Mouse (Mus musculus): ENCODE measurements around the gene Hdac2. TPM values are rescaled to one million over a fixed set of nuclear protein-coding genes. Genes with fewer than 3 reads are reported as not detected.

Gene Hdac2
- polyA plus RNA-seq (2015; fragmentation: Nextera tagmentation; extraction: Ambion mirVana) = 186 and 223 TPM in 2 replicates

DNA sequence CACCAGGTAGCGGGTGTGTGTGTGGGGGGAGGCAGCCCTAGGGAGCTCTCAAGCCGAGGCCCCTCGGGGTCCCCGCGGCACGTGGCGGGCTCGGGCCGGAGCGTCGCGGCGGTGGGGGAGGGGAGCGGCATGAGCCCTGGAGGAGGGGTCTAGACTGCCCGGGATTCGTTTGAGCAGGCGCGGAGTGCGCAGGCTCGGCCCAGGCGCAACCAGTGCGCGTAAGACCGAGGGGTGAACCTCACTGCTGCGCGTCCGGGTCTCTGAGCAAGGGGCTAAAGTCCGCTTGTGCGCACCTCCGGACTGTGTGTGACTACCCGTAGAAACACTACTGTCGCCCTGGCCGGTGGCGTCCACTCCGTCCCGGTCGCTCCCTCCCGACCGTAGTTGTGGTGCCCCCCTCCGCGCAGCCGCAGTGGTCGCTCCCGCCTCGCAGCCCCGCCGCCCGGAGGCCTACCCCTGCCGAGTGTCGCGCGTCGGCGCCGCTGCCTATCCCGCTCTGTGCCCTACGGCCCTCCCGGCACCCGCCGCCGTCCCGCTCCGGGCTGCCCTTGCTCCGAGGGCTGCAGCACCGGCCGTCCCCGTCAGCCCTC is at the start of gene Hdac2:
Gene Hdac2 (plus strand): TSS at position 459 of the 590 bp plus-strand sequence.
- Histone ChIP-seq H3K27ac (peak within 1 kb of the TSS; percentile 99), H3K27me3 (no peaks in the 10 kb centered on the region), H3K9ac (peak within 1 kb of the TSS; percentile 99), H3K4me3 (peak within 1 kb of the TSS; percentile 98), H3K36me3 (no peaks in the 10 kb centered on the region), H3K9me3 (no peaks in the 10 kb centered on the region), H3K4me2 (peak within 1 kb of the TSS; percentile 85), H3K4me1 (peaks cover 10% of the 10 kb centered on the region)
- ATAC-seq (ENCODE audit: insufficient number of reproducible peaks, low FRiP score, low TSS enrichment, low read depth) = peak; percentile 97
- WGBS = under 1% methylated on average over 60 of the region's 67 CpGs

DNA sequence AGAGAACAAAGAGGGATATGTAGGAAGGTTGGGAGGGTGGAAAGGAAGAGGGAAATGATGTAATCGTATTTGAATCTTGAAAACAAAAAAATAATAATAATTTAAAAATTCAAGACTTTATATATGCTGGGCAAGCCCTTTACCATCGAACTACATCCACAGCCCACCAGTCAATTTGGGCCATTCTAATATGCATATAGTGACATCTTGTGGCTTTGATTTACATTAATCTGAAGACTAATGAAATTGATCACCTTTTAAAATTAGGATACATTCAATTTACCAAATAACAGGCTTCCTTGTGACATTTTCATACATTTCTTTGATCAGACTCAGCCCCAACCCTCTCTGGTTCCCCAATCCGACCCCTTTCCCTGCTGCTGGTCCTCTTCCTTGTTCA is 46.1 kb upstream of the Hdac2 start:
- H3K27ac ChIP-seq = no peak overlapping the region
- ATAC-seq (ENCODE audit: insufficient number of reproducible peaks, low FRiP score, low TSS enrichment, low read depth) = no peak

DNA sequence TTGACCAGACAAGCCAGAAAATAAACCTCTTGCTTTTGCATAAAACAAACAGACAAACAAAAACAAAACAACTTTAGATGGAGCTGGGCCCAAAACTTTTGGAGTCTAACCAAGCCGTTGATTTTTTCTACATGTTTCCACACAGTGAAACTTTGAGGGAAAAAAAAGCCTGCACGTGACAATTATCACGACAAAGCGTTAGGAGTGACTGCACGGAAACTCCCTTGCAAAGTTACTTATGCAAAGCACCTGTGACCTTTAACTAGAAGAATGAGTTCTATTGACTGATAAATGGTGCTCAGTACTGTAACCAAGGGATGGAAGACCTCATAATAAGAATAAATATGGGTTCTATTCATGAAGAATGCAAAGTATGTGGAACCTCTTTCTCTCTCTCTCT is 38.5 kb upstream of the Hdac2 start:
- no peak for ATAC-seq (ENCODE audit: insufficient number of reproducible peaks, low FRiP score, low TSS enrichment, low read depth)
- Histone ChIP-seq H3K4me1 (no peaks in the 10 kb centered on the region), H3K27me3 (no peaks in the 10 kb centered on the region), H3K4me2 (no peak overlapping the region), H3K27ac (no peak overlapping the region), H3K9ac (no peak overlapping the region), H3K4me3 (no peak overlapping the region), H3K36me3 (no peaks in the 10 kb centered on the region), H3K9me3 (no peaks in the 10 kb centered on the region)
- WGBS = 69% methylated on average over 5 of the region's 5 CpGs

More for the DNA sequence above, 46.1 kb upstream of the Hdac2 start:
- Histone ChIP-seq H3K9me3 (no peaks in the 10 kb centered on the region), H3K4me1 (no peaks in the 10 kb centered on the region), H3K4me3 (no peak overlapping the region), H3K36me3 (no peaks in the 10 kb centered on the region), H3K9ac (no peak overlapping the region), H3K4me2 (no peak overlapping the region), H3K27me3 (no peaks in the 10 kb centered on the region)
- WGBS = 72% methylated on average over 3 of the region's 3 CpGs

DNA sequence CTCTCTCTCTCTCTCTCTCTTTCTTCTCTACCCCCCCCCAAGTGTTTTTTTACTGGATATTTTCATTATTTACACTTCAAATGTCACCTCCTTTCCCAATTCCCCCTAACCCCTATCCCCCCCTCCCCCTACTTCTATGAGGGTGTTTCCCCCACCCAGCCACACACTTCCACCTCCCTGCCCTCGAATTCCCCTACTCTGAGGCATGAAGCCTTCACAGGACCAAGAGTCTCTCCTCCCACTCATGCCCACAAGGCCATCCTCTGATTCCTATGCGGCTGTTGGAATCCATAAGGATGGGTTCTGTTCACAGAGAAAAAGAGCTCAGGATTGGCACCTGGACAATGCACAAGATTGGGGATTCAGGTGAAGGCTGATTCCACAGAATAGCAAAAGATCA is 38.1 kb upstream of the Hdac2 start:
- no peaks in the 10 kb centered on the region for H3K36me3 ChIP-seq
- 55% methylated on average over 2 of the region's 2 CpGs for WGBS
- no peaks in the 10 kb centered on the region for H3K27me3 ChIP-seq
- H3K4me2 ChIP-seq = no peak overlapping the region
- no peaks in the 10 kb centered on the region for H3K4me1 ChIP-seq
- H3K27ac ChIP-seq = no peak overlapping the region
- H3K4me3 ChIP-seq = no peak overlapping the region
- H3K9me3 ChIP-seq = no peaks in the 10 kb centered on the region
- H3K9ac ChIP-seq = no peak overlapping the region
- no peak for ATAC-seq (ENCODE audit: insufficient number of reproducible peaks, low FRiP score, low TSS enrichment, low read depth)

DNA sequence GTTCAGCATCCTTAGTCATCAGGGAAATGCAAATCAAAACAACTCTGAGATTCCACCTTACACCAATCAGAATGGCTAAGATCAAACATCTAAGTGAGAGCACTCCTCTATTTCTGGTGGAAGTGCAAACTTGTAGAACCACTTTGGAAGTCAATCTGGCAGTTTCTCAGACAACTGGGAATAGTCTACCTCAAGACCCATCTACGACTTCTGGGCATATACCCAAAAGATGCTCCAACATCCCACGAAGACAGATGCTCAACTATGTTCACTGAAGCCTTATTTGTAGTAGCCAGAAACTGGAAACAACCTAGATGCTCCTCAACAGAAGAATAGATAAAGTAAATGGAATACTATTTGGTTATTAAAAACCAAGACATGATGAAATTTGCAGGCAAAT is 22.6 kb upstream of the Hdac2 start:
- H3K36me3 ChIP-seq = no peaks in the 10 kb centered on the region
- 69% methylated on average over 2 of the region's 2 CpGs for WGBS
- no peaks in the 10 kb centered on the region for H3K9me3 ChIP-seq
- H3K27me3 ChIP-seq = no peaks in the 10 kb centered on the region
- H3K4me1 ChIP-seq = no peaks in the 10 kb centered on the region
- H3K4me3 ChIP-seq = no peak overlapping the region
- no peak overlapping the region for H3K27ac ChIP-seq
- no peak overlapping the region for H3K9ac ChIP-seq
- no peak overlapping the region for H3K4me2 ChIP-seq
- ATAC-seq (ENCODE audit: insufficient number of reproducible peaks, low FRiP score, low TSS enrichment, low read depth) = no peak

DNA sequence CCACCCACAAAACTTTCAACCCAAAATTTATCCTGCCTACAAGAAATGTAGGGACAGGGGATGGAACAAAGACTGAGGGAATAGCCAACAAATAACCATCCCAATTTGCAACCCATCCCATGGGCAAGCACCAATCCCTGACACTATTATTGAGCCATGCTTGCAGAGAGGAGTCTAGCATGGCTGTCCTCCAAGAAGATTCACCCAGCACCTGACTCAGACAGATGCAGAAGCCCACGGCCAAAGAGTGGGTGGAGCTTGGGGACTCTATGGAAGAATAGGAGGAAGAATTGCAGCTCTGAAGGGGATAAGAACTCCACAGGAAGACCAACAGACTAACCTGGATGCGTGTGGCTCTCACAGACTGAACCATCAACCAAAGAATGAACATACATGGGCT is 21.7 kb upstream of the Hdac2 start:
- Histone ChIP-seq H3K36me3 (no peaks in the 10 kb centered on the region), H3K4me3 (no peak overlapping the region), H3K4me2 (no peak overlapping the region), H3K9ac (no peak overlapping the region), H3K9me3 (no peaks in the 10 kb centered on the region), H3K27me3 (no peaks in the 10 kb centered on the region), H3K27ac (no peak overlapping the region), H3K4me1 (no peaks in the 10 kb centered on the region)
- ATAC-seq (ENCODE audit: insufficient number of reproducible peaks, low FRiP score, low TSS enrichment, low read depth) = no peak
- WGBS = 83% methylated on average over 2 of the region's 2 CpGs

DNA sequence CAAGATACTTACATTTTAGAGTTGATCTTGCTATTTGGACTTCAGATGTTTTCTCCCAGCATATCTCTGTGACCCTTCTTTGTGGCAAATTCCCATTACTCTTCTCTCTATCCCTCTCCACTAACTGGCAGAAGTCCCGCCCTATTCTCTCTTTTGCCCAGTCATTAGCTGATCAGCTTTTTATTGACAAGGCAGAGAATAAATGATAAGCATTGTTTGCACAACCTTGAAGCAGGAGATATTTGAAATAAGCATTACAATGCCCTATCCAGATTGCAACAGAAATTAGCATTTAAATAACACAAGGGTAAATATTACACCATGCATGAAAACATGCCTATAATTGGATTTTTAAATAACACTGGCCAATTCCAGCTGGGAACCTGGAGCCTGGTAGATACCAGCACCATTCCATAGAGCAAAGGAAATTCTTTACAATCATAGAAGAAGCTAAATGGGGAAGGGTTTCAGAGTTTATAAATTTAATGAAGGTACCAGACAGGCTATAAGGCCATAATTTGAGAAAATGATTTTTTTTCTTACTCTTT is 14.7 kb upstream of the Hdac2 start:
- no peaks in the 10 kb centered on the region for H3K27me3 ChIP-seq
- H3K4me1 ChIP-seq = no peaks in the 10 kb centered on the region
- no peak for ATAC-seq (ENCODE audit: insufficient number of reproducible peaks, low FRiP score, low TSS enrichment, low read depth)
- no peaks in the 10 kb centered on the region for H3K9me3 ChIP-seq
- no peaks in the 10 kb centered on the region for H3K36me3 ChIP-seq
- H3K4me2 ChIP-seq = no peak overlapping the region
- H3K27ac ChIP-seq = no peak overlapping the region
- no peak overlapping the region for H3K4me3 ChIP-seq
- no peak overlapping the region for H3K9ac ChIP-seq
- WGBS = 85% methylated on average over 1 of the region's 1 CpGs

DNA sequence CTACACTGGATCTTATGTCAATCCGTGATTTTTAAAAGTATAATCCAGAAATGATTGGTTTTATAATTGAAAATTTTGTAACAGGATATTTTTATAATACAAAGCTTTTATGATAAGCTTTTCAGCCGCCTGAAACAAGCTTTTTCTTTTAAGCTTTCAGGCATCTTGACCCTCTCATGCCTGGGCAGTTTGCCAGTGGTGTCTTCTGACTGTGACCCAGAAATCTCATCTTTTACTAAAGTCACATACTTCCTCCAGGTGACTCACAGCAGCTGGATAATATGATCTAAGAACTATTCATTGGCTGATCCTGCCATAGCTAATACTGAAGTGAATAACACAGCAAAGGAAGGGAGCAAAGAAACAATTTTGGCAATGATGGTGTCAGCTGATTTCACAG is 9.9 kb upstream of the Hdac2 start:
- Histone ChIP-seq H3K27me3 (no peaks in the 10 kb centered on the region), H3K27ac (no peak overlapping the region), H3K36me3 (no peaks in the 10 kb centered on the region), H3K4me2 (no peak overlapping the region), H3K4me1 (no peaks in the 10 kb centered on the region), H3K4me3 (no peak overlapping the region), H3K9me3 (no peaks in the 10 kb centered on the region), H3K9ac (no peak overlapping the region)
- ATAC-seq (ENCODE audit: insufficient number of reproducible peaks, low FRiP score, low TSS enrichment, low read depth) = no peak
- 62% methylated on average over 2 of the region's 2 CpGs for WGBS

DNA sequence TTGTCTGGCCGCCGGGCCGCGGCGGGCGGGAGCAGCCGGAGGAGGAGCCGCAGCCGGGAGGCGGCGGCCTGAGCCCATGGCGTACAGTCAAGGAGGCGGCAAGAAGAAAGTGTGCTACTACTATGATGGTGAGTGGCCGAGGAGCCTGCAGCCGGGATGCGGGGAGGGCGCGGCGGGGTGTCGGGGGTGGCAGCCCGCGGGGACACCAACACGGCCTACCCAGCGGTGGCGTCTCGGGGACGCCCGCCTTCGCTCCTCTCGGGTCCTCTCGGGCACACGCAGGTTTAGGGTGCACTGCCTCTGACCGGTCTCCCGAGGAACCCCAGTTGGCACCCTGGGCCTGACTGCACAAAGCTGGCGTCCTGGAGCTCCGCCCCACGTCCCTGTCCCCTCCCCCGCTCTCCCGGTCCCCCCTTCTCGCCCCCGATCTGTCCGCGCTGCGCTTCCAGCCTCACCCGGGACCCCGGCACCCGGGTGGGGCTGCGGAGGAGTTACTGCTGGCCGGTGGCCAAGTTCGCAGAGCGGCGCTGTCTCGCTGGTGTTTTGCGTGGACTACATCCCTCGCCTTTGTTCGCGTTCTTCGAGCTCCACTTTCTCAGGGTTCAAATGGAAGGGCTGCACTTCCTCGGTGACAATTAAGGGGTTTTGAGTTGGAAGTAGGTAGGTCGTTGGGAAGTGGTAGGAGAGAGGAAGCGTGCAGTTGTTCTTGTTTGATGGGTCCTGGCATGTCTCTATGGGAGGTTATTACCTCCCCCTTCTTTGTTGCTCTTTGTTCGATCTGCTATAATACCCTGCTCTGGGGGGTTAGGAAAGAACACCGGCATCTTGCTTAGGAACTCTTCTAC is 554 bp downstream of the Hdac2 start:
- H3K27ac ChIP-seq = peak overlapping the region; percentile 99
- H3K4me3 ChIP-seq = peak overlapping the region; percentile 98
- H3K9ac ChIP-seq = peak overlapping the region; percentile 99
- H3K9me3 ChIP-seq = no peaks in the 10 kb centered on the region
- H3K4me2 ChIP-seq = peak overlapping the region; percentile 85
- no peaks in the 10 kb centered on the region for H3K36me3 ChIP-seq
- WGBS = under 1% methylated on average over 61 of the region's 63 CpGs
- ATAC-seq (ENCODE audit: insufficient number of reproducible peaks, low FRiP score, low TSS enrichment, low read depth) = peak; percentile 71
- peaks cover 10% of the 10 kb centered on the region for H3K4me1 ChIP-seq
- H3K27me3 ChIP-seq = no peaks in the 10 kb centered on the region

DNA sequence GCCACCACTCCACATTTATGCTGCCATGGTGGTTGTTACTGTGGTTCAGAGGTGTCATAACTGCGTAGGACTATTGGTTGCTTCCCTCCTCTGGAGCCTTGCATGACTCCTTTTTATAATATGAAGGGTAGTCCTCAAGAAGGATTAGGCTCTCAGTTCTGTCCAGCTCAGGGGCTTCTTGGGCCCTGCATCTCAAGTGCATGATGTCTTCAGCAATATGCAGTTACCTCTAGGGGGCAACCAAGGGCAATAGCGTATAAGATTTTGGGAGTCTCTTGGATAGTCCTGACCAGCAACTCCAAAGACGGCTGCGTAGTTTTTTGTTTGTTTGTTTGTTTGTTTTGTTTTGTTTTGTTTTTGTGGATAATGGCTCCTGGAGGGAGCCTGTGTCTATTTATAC is 7.5 kb downstream of the Hdac2 start:
- Histone ChIP-seq H3K9me3 (no peaks in the 10 kb centered on the region), H3K4me2 (no peak overlapping the region), H3K9ac (no peak overlapping the region), H3K36me3 (peaks cover 10% of the 10 kb centered on the region), H3K27me3 (no peaks in the 10 kb centered on the region), H3K4me3 (no peak overlapping the region), H3K27ac (no peak overlapping the region), H3K4me1 (peaks cover 3% of the 10 kb centered on the region; the same call in 1 of the 2 replicates)
- WGBS = 95% methylated on average over 4 of the region's 4 CpGs
- ATAC-seq (ENCODE audit: insufficient number of reproducible peaks, low FRiP score, low TSS enrichment, low read depth) = no peak

DNA sequence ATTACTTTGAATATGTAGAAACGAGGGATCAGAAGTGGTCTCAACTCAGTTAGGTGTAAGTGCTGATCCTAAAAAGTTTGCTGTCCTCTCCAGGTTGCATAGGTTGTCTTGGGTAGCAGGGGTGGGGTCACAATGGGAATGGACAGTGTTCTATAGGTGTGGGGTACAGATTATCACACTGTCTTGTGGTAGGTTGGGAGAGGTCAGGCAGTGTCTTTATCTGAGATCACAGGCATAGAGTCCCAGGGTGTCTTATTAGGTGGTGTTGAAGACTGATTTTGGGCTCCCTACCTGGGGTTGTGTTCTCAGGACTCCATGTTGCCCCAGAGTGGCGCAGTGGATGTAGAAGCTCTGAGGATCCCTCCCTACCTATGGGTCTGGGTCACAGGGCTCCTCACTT is 17.8 kb downstream of the Hdac2 start:
- Histone ChIP-seq H3K27me3 (no peaks in the 10 kb centered on the region), H3K4me3 (no peak overlapping the region), H3K9me3 (no peaks in the 10 kb centered on the region), H3K27ac (no peak overlapping the region), H3K9ac (no peak overlapping the region), H3K4me1 (no peaks in the 10 kb centered on the region), H3K36me3 (peaks cover 71% of the 10 kb centered on the region), H3K4me2 (no peak overlapping the region)
- ATAC-seq (ENCODE audit: insufficient number of reproducible peaks, low FRiP score, low TSS enrichment, low read depth) = no peak
- 95% methylated on average over 2 of the region's 2 CpGs for WGBS

DNA sequence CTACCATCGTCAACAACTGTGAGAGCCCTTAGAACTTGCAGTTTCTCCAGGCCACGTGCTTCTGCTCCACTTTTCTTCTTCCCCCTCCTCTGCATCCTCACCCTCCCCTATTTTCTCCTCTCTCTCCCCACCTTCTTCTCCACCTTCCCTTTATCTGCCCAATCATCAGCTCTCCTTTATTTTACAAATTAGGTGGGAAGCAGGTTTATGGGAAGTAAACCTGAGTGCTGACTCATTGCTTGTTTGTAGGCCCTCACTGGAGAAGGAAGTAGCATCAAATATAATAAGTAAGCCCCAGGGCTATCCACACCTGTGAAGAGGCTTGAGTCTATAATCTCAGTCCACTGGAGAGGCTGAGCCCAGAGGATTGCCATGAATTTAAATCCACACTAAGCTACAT is 26.5 kb downstream of the Hdac2 start:
- Histone ChIP-seq H3K9ac (no peak overlapping the region), H3K4me2 (no peak overlapping the region), H3K36me3 (peaks cover 76% of the 10 kb centered on the region), H3K9me3 (no peaks in the 10 kb centered on the region), H3K4me3 (no peak overlapping the region), H3K27me3 (no peaks in the 10 kb centered on the region), H3K27ac (no peak overlapping the region), H3K4me1 (no peaks in the 10 kb centered on the region)
- 91% methylated on average over 2 of the region's 2 CpGs for WGBS
- ATAC-seq (ENCODE audit: insufficient number of reproducible peaks, low FRiP score, low TSS enrichment, low read depth) = no peak
